Mouse (Mus musculus): ENCODE results near the gene Eif3i.

Gene Eif3i

DNA sequence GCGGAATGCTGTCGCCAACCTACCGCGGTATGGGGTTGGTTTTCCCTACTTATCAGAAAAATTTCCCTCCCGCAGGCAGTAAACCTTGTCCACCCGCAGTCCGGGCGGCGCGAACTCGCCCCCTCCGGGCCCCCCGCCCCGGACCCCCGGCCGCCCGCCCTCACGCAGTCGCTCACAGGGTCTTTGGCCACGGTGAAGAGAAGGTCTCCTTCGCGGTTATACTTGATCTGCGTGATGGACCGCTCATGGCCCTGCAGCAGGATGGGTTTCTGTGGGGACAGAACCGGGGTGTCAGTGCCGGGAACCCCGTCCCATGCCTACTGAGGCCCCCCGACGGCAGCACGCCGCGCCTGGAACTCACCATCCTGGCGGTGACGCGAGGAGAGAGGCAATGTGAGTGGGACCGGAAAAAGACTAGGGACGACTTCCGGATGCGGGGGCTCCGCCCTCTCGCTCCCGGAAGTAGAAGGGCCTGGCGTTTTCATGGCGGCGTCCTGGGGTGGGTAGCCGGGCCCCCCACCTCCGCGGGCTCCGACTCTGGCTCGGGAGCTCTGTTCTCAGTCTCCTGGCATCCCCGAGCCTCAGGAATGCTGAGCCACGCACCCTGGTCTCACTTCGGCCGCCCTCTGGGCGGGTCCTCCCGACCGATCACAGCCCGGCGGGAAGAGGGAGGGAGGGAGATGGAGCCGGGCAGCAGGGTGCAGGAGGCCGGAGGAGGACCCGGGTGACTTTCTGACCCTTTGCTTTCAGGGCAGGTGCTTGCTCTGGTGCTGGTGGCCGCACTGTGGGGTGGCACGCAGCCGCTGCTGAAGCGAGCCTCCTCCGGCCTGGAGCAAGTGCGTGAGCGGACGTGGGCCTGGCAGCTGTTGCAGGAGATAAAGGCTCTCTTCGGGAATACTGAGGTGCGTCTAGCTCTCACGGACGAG lies at the start of gene Eif3i, which contains the start of gene Tmem234:
TSS of gene Eif3i (minus strand) at position 416 of the 926 bp plus-strand sequence.
TSS of gene Tmem234 (plus strand) at position 436 of the 926 bp plus-strand sequence.
- DNase-seq (ENCODE audit: low spot score): peak; percentile 79

DNA sequence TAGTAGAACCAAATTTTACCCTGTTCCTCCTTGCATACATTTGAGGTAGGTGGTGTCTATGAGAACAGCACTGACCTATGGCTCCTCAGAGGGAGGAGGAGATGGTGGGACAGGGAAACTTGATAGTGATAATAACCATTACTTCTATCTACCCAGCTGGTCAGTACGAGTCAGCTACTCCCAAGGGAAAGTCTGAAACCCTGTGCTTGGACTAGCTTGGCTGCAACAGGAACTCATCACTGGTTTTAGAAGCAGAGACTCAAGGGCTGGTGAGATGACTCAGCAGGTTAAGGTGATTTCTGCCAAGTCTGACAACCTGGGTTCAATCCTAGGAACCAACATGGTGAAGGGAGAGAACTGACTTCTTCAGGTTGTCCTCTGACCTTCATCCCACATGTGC lies 48.2 kb upstream of the Eif3i start:
- DNase-seq (ENCODE audit: low spot score): no peak

DNA sequence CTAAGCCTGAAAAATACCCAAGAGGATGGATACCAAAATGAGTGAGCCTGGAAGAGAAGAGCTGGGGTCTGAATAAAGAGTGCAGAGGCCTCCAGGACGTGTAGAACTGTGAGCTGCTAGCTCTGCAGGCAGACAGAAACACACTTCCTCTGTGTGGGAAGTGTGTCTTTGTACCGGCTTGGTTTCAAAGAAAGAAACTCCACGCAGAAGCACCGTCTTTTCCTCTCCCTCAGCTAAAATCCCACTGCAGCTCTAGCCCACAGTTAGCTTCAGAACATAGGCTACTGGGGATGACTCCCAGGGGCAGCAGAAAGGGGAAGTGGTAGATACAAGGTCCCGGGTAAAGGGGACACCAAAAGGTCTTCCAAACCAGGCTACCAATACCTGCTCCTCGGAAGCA lies 44.8 kb upstream of the Eif3i start:
- no peak for DNase-seq (ENCODE audit: low spot score)

DNA sequence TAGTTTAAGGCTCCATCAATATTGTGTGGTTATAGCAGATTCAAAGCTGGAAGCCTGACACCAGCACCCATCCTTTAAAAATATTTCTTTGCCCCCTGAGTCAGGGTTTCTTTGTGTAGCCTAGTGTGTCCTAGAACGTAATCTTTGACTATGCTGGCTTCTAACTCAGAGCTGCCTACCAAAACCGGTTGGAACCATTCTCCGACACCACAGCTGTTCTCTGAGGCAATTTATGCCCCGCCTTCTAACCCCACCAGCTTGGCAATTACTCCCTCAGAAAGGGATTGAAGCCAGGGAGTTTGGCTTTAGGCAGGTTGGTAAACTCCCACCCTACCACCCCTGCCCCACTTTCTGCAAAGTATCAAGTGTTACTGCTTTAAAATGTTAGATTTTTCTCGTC lies 41.3 kb upstream of the Eif3i start:
- peak; percentile 91 for DNase-seq (ENCODE audit: low spot score)

- peak; percentile 99 for DNase-seq (ENCODE audit: low spot score)
Measured at GRCm38 (mm10) chr4:129640638-129641467, 40.4 kb upstream of the Eif3i start, which contains the start of gene Txlna. Txlna (minus strand) TSS chr4:129641065.

GRCm38 (mm10) chr4:129640101-129640637 lies 39.7 kb upstream of the Eif3i start:
- DNase-seq (ENCODE audit: low spot score): peak; percentile 50

DNA sequence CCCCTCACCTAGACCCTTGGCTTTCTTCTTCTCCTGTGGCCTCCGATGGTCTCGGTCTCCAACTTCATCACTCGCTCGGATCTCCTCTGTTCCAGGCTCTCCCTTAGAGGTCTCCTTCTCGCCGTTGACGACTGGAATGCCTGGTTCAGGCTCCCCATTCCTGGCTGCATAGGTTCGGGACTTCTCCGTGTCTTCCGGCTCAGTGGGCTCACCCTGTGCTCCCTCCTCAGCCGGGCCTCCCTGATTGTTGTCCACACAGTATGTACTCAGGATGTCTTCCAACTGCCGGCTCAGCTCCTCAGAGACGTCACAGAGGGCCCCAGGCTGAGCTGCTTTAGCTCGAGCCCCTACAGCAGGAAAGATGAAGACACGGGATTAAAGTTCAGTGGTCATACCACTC lies 38.8 kb upstream of the Eif3i start:
- DNase-seq (ENCODE audit: low spot score): no peak

GRCm38 (mm10) chr4:129633852-129634251 lies 33.4 kb upstream of the Eif3i start:
- no peak for DNase-seq (ENCODE audit: low spot score)

- no peak for DNase-seq (ENCODE audit: low spot score)
Measured at GRCm38 (mm10) chr4:129631867-129632266, 31.4 kb upstream of the Eif3i start.

GRCm38 (mm10) chr4:129630944-129631343 lies 30.5 kb upstream of the Eif3i start:
- DNase-seq (ENCODE audit: low spot score): peak; percentile 49

GRCm38 (mm10) chr4:129626035-129626434 lies 25.6 kb upstream of the Eif3i start:
- no peak for DNase-seq (ENCODE audit: low spot score)

DNA sequence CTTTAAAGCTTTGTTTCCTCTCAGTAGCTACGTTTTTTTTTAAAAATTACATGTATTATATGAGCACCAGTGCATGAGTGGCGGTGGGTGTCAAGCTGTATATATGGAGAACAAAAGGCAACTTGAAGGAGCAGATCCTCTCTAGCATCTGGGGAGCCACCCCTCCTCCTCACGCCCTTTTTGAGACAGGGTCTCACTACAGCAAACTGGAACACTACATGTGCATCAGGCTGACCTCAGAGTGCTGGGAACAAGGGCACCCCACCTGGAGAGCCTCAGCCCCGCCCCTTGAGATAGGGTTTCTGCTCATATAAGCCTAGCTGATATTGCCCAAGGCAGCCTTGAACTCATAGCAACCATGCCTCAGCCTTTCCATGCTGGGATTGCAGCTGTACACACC lies 25.0 kb upstream of the Eif3i start:
- DNase-seq (ENCODE audit: low spot score): no peak

DNA sequence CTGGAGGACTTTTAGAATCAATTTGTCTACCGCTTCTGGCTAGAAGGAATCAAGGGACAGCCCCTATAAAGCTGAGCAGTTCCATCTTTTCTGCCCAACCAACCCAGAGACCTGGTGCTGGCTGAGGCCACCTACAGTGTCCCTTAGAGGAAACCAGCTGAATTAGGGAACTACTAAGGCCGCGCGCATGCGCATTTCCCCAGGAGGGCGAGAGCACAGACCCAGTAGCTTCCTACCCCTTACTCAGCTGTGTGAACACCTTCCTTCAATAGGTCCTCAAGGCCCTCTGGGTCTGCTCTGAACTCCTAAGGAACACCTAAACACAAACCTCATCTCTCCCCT lies 24.6 kb upstream of the Eif3i start:
- DNase-seq (ENCODE audit: low spot score): no peak

DNA sequence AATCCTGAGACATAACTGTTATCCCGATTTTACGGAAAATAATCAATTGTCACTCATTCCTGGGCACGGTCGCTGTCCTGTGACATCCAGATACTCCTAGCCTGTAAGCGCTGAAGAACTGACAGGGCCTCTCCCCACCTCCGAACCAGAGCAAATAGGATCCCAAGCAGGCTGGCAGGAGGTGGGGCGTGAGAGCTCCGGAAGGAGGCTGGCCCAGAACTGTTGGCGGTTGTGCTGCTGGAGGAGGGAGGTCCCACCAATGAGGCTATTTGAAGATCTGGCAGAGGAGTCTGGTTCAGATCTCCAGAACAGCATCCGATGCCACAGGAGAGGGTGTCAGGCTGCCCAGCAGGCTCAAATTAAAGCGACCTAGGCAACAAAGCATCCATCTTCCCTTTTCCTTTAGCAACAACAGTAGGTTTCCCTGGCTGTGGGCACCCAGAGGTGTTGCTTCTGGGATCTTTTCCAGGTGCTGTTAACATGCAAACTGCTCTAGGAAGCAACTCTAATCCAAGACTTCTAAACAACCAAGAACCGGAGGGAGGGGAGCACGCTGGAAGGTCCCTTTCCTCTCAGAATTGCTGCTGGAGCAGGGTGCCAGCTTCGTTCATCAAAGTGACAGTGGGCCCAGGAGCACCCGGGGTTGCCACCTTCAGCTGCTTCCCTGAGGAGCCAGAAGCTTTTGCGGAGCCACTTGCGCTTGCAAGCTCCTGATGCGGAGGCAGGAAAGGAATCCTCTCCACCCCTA lies 24.0 kb upstream of the Eif3i start:
- peak; percentile 89 for DNase-seq (ENCODE audit: low spot score)

DNA sequence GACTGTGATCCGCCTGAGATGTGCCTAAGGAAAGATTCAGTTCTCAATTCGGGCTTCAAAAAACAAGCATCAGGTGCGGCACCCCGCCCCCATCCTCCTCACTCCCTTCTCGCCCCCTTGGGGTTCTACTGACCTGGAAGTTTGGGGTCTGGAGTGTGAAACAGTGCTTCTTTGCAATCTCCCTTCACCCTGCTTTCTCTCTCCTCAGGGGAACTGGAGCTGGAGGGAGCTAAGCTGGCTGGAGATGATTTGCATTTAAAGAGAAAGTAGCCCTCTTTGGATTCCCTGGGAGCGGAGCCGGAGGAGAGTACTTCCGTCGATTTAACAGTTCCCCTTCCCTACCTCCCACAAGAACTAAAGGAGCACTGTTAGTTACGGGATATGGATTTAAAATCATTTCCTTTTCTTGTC lies 23.2 kb upstream of the Eif3i start, which contains the start of gene Ccdc28b:
TSS of gene Ccdc28b (minus strand) at position 267 of the 411 bp plus-strand sequence.
- peak; percentile 52 for DNase-seq (ENCODE audit: low spot score)

- no peak for DNase-seq (ENCODE audit: low spot score)
Measured at GRCm38 (mm10) chr4:129622803-129623535, 22.5 kb upstream of the Eif3i start.

- DNase-seq (ENCODE audit: low spot score): no peak
Measured at GRCm38 (mm10) chr4:129622120-129622802, 21.8 kb upstream of the Eif3i start.

GRCm38 (mm10) chr4:129621283-129621841 lies 20.9 kb upstream of the Eif3i start:
- no peak for DNase-seq (ENCODE audit: low spot score)

GRCm38 (mm10) chr4:129620419-129621282 lies 20.2 kb upstream of the Eif3i start:
- DNase-seq (ENCODE audit: low spot score): no peak
